Mouse (Mus musculus): ENCODE data around the gene L2hgdh. TPM values are rescaled to one million over a fixed set of nuclear protein-coding genes. Genes with fewer than 3 reads are reported as not detected.

The L2hgdh gene
- polyA plus RNA-seq, 1 experiment from 2014 or later: 14.0 TPM

DNA sequence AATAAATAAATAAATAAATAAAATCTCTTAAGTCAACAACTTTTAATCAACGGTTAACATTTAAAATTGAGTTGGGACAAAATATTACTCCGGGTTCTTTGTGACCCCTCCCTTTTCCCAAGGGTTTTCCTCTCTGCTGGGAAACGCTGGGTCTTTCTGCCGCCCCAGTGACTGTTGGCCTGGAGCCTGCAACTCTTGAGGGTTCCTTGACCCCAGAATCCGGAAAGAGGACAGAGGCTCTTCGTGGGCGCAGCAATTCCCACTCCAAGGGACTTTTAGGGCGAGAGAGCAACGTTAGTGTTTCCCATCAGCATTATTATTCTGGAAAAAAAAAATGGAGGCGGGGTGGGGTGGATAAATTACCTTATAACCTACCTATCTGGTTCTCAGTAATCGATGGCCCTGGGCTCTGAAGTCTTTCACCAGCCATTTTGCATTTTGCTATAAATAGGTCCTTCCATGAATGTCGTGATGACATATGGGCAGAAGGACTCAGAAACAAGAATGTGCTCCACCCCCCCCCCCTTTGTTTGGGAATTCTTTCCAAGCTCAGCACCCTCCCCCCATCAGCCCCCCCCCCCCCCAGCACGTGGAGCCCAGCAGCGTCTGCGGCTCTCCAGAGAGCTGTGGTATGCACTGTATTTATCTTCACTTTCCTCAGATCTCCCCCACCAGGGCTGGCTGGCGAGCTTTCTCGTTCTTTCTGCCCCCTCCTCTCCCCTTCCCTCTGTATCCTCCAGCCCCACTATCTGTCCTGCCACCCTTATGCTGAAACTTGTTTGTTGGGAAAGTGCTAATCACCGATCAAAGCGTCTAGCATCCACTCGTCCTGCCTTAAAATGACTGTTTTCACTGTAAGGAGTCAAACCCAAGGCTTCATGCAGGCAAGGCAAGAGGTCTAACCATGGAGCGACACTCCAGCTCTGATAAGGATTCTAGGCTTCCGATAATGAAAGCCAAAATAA lies 33.8 kb upstream of the L2hgdh start:
- H3K36me3 ChIP-seq: peaks cover 3% of the 10 kb centered on the region; the same call in 1 of the 2 replicates
- H3K27ac ChIP-seq (replicated peaks): peak overlapping the region; percentile 99
- WGBS: under 1% methylated on average over 22 of the region's 22 CpGs
- peak overlapping the region; percentile 80 for H3K9ac ChIP-seq
- H3K4me3 ChIP-seq: peak overlapping the region; percentile 52
- H3K4me2 ChIP-seq: peak overlapping the region; percentile 90
- ATAC-seq (ENCODE audit: extremely low read depth, insufficient number of reproducible peaks, low FRiP score, low TSS enrichment): 0 out of 2 replicates have a peak, but pooled peaks have one; percentile 8
- no peaks in the 10 kb centered on the region for H3K9me3 ChIP-seq
- H3K27me3 ChIP-seq (replicated peaks): no peaks in the 10 kb centered on the region
- peaks cover 47% of the 10 kb centered on the region for H3K4me1 ChIP-seq

DNA sequence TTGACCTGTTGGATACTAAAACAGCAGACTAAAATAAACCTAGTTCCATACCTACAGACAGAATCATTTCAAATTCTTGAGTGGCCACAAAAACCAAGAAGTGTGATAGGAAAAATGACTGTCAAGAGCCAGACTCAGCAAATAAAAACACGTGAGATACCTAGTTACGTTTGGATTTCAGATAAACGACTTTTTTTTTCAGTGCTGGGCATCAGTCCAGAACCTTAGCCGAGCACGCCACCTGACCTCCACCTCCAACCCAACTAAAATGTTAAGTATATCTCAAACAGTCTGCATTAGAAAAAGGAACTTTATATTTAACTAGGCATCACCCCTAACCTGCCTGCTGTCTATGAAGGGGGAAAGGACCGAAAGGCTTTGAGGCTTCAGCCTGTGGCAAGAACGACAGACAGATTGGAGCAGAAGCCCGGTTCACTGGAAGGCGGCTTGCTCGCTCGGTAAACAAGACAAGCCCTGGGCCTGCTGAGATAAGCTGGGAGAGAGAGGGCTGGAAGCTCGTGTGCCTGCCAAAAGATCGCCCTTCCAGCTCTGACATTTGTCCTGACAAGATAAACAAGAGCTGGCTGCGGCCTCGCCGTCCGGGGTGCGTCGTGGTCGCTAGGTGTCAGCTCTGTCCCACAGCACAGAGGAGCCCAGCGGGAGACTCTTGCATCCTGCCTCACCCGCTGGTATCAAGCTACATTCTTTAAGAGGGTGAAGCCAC lies 32.9 kb upstream of the L2hgdh start:
- Histone ChIP-seq H3K4me3 (peak overlapping the region; percentile 52), H3K4me1 (peaks cover 47% of the 10 kb centered on the region), H3K9me3 (no peaks in the 10 kb centered on the region), H3K9ac (peak overlapping the region; percentile 80), H3K27me3 (replicated peaks) (no peaks in the 10 kb centered on the region), H3K36me3 (peaks cover 4% of the 10 kb centered on the region; the same call in 1 of the 2 replicates), H3K27ac (replicated peaks) (peak overlapping the region; percentile 99), H3K4me2 (peak overlapping the region; percentile 90)
- WGBS: 1% methylated on average over 22 of the region's 22 CpGs
- peak; percentile 92 for ATAC-seq (ENCODE audit: extremely low read depth, insufficient number of reproducible peaks, low FRiP score, low TSS enrichment)

DNA sequence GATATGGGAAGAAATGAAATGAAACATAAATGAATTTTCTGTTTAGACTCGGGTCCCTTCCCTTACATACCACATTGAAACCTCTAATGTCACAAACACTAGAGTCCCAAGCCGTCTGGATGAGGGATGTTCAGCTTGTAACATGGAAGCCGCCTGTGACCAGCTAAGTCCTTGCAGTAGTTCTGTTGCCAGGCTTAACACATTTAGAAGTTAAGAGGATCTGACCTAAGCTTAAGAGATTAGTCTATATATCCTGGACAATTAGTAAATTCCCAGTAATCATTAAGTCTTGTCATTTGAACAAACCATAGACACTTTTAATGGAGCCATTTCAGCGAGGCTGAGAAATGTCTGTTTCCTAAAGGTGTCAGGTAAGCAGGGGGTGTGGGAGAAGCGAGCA lies 31.3 kb upstream of the L2hgdh start:
- H3K4me2 ChIP-seq: no peak overlapping the region; the same call in 1 of the 2 replicates
- ATAC-seq (ENCODE audit: extremely low read depth, insufficient number of reproducible peaks, low FRiP score, low TSS enrichment): no peak
- no peak overlapping the region for H3K4me3 ChIP-seq
- H3K4me1 ChIP-seq: peaks cover 58% of the 10 kb centered on the region
- H3K9me3 ChIP-seq: no peaks in the 10 kb centered on the region
- no peaks in the 10 kb centered on the region for H3K27me3 ChIP-seq (replicated peaks)
- no peak overlapping the region for H3K27ac ChIP-seq (replicated peaks)
- H3K9ac ChIP-seq: no peak overlapping the region
- 66% methylated on average over 5 of the region's 5 CpGs for WGBS
- peaks cover 5% of the 10 kb centered on the region; the same call in 1 of the 2 replicates for H3K36me3 ChIP-seq

DNA sequence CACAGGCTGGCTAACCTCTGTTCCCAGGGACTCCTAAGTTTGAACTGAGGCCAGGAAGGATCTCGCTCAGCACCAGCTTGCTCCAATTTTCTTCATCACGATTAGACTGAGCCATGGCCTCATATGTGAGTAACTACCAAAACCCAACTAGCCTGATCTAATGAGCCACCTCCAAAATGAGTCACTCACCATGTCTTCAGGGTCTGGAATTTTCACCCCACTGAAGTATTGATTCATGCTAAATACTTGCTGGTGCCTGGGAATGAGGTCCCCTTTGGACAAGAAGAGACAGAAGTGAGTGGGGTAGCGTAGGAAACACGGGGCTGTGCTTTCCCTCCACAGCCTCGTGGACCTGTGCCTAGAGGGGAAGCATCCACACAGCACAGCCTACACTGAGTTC lies 29.3 kb upstream of the L2hgdh start:
- WGBS: 80% methylated on average over 5 of the region's 5 CpGs

DNA sequence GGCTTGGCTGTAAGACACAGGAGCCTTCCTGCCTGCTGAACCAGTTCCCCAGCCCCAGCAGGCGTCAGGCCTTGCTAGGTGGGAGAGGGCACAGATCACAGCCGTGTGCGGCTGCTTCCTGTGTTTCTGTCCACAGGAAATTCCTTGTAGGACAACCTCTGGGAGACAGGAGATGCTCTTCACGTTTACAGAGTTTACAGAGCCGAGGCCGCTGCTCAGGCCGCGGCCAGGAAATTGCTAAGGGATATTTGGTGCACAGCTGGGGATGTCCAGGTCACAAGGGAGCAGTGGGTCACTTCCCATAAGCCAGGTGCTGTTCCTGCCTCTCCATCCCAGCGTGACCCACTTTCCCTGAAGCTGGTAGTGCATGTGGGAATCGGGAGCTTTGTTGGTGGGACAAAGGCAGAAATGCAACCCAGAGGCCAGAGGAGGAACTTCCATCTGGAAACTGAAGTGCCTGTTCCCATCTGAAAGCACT lies 27.2 kb upstream of the L2hgdh start:
- Histone ChIP-seq H3K9me3 (no peaks in the 10 kb centered on the region), H3K27ac (replicated peaks) (peak overlapping the region; percentile 58), H3K4me3 (no peak overlapping the region), H3K4me2 (0 out of 2 replicates have a peak overlapping the region, but pooled peaks have one; percentile 20), H3K36me3 (peaks cover 39% of the 10 kb centered on the region), H3K4me1 (peaks cover 25% of the 10 kb centered on the region), H3K9ac (0 out of 2 replicates have a peak overlapping the region, but pooled peaks have one; percentile 37), H3K27me3 (replicated peaks) (no peaks in the 10 kb centered on the region)
- no peak for ATAC-seq (ENCODE audit: extremely low read depth, insufficient number of reproducible peaks, low FRiP score, low TSS enrichment)
- WGBS: 34% methylated on average over 10 of the region's 10 CpGs

More for the DNA sequence above, 29.3 kb upstream of the L2hgdh start:
- H3K4me1 ChIP-seq: peaks cover 41% of the 10 kb centered on the region
- no peak overlapping the region for H3K4me3 ChIP-seq
- H3K9ac ChIP-seq: no peak overlapping the region
- H3K27ac ChIP-seq (replicated peaks): no peak overlapping the region
- H3K36me3 ChIP-seq: peaks cover 23% of the 10 kb centered on the region
- no peak overlapping the region for H3K4me2 ChIP-seq
- no peaks in the 10 kb centered on the region for H3K27me3 ChIP-seq (replicated peaks)
- no peaks in the 10 kb centered on the region for H3K9me3 ChIP-seq
- no peak for ATAC-seq (ENCODE audit: extremely low read depth, insufficient number of reproducible peaks, low FRiP score, low TSS enrichment)

DNA sequence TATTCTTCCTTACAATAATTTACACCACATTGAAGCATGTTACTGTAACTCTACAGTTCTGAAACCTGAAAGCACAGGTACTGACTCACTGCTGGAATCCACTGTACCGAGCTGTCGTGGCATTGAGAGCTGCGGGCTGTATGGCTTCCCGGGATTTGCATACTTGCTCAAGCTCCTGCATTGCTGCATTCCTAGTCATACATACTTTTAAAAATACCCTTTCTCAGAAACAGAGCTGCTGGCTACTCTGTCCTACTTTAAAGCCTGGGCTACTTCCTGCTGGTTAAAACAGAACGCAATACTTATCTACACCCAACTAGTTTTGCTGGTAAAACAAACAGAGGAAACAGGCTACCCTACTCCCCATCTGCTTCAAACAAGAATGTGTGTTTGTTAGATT lies 19.5 kb upstream of the L2hgdh start:
- Histone ChIP-seq H3K4me1 (peaks cover 4% of the 10 kb centered on the region; the same call in 1 of the 2 replicates), H3K36me3 (peaks cover 38% of the 10 kb centered on the region), H3K4me3 (no peak overlapping the region), H3K4me2 (no peak overlapping the region), H3K9ac (no peak overlapping the region), H3K9me3 (no peaks in the 10 kb centered on the region), H3K27ac (replicated peaks) (no peak overlapping the region), H3K27me3 (replicated peaks) (no peaks in the 10 kb centered on the region)
- no peak for ATAC-seq (ENCODE audit: extremely low read depth, insufficient number of reproducible peaks, low FRiP score, low TSS enrichment)
- 58% methylated on average over 5 of the region's 5 CpGs for WGBS

DNA sequence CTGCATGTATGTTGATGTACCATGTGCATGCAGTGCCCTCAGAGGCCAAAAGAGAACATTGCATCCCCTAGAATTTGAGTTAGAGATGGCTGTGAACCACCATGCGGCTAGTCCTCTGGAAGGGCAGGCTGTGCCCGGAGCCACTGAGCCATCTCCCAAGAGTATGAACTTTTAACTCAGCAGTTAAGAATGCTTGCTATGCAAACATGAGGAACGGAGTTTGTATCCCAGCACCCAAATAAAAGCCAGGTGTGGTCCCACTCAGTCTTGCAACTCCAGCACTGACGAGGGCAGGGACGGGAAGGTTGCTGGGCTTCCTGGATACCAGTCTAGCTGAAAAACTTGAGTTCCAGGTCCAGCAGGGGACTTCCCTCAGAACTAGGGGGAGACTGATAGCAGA lies 17.3 kb upstream of the L2hgdh start:
- 77% methylated on average over 5 of the region's 5 CpGs for WGBS
- peaks cover 7% of the 10 kb centered on the region; the same call in 1 of the 2 replicates for H3K4me1 ChIP-seq

DNA sequence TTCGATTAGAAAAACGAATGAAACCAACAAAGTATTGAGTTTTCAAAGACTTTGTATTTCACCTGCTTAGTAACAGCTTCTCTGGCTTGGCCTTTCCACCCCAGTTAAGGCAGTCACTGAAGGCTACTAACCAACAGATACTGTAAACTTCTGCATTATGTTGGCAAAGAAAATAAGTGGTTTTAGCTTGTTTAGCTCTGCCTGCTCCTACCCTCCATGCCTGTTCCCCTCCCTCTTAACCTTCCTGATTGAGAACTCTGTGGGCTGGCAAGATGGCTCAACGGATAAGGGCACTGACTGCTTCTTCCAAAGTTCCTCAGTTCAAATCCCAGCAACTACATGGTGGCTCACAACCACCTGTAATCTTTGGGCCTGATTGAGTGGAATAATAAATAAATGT lies 9.2 kb upstream of the L2hgdh start:
- H3K9ac ChIP-seq: no peak overlapping the region
- H3K27ac ChIP-seq (replicated peaks): peak overlapping the region; percentile 12; the same call in 1 of the 2 replicates
- H3K9me3 ChIP-seq: no peaks in the 10 kb centered on the region
- 62% methylated on average over 3 of the region's 3 CpGs for WGBS
- no peak overlapping the region for H3K4me3 ChIP-seq
- peak overlapping the region; percentile 48 for H3K4me2 ChIP-seq
- H3K27me3 ChIP-seq (replicated peaks): no peaks in the 10 kb centered on the region
- no peaks in the 10 kb centered on the region for H3K36me3 ChIP-seq
- ATAC-seq (ENCODE audit: extremely low read depth, insufficient number of reproducible peaks, low FRiP score, low TSS enrichment): no peak
- H3K4me1 ChIP-seq: peaks cover 8% of the 10 kb centered on the region; the same call in 1 of the 2 replicates

More for the DNA sequence above, 17.3 kb upstream of the L2hgdh start:
- Histone ChIP-seq H3K9me3 (no peaks in the 10 kb centered on the region), H3K9ac (no peak overlapping the region), H3K4me3 (no peak overlapping the region), H3K27me3 (replicated peaks) (no peaks in the 10 kb centered on the region), H3K4me2 (no peak overlapping the region), H3K36me3 (peaks cover 21% of the 10 kb centered on the region), H3K27ac (replicated peaks) (no peak overlapping the region)
- no peak for ATAC-seq (ENCODE audit: extremely low read depth, insufficient number of reproducible peaks, low FRiP score, low TSS enrichment)

DNA sequence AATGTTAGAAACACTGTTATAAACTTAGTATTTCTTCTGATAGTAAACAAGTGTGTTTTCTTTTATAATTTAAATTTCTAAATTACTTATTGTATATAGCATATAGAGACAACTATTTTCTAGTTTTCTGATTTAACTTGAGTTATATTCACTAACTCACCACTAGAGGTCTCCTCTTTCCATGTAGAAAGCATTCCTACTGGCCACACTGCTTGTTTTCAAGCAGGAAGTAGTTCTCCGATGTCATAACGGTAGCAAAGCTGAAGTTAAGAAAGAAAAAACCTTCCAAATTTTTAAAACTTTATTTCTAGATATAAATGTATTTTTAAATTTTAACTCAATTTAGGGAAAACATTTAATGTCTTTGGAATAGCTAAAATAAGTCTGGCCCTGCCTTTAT lies 8.8 kb upstream of the L2hgdh start:
- no peak for ATAC-seq (ENCODE audit: extremely low read depth, insufficient number of reproducible peaks, low FRiP score, low TSS enrichment)
- Histone ChIP-seq H3K4me3 (no peak overlapping the region), H3K36me3 (no peaks in the 10 kb centered on the region), H3K9me3 (no peaks in the 10 kb centered on the region), H3K27ac (replicated peaks) (no peak overlapping the region), H3K4me2 (peak overlapping the region; percentile 48), H3K4me1 (peaks cover 8% of the 10 kb centered on the region; the same call in 1 of the 2 replicates), H3K27me3 (replicated peaks) (no peaks in the 10 kb centered on the region), H3K9ac (no peak overlapping the region)
- WGBS: 5% methylated on average over 2 of the region's 2 CpGs

DNA sequence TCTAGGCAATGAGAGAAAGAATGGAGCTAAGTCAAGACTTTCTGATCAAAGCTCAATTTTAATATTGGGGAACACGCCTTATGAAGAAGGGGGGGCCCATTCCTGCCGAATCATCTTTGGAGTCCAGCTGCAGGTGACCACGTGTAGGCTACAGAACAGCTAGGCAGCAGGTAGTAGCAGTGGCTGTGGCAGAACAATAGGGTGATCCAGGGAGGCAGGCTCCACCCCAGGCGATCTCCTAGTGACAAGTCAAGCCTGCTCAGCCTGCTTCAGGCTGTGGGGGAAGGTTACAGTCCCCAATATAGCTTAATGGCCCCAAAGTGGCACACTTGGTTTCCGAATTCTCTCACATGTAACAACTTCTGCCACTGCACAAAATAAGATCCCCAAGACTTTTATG lies 7.5 kb upstream of the L2hgdh start:
- Histone ChIP-seq H3K4me2 (no peak overlapping the region), H3K27me3 (replicated peaks) (no peaks in the 10 kb centered on the region), H3K4me3 (no peak overlapping the region), H3K27ac (replicated peaks) (no peak overlapping the region), H3K4me1 (peaks cover 6% of the 10 kb centered on the region; the same call in 1 of the 2 replicates), H3K36me3 (no peaks in the 10 kb centered on the region), H3K9me3 (no peaks in the 10 kb centered on the region), H3K9ac (no peak overlapping the region)
- 49% methylated on average over 5 of the region's 5 CpGs for WGBS
- ATAC-seq (ENCODE audit: extremely low read depth, insufficient number of reproducible peaks, low FRiP score, low TSS enrichment): no peak

DNA sequence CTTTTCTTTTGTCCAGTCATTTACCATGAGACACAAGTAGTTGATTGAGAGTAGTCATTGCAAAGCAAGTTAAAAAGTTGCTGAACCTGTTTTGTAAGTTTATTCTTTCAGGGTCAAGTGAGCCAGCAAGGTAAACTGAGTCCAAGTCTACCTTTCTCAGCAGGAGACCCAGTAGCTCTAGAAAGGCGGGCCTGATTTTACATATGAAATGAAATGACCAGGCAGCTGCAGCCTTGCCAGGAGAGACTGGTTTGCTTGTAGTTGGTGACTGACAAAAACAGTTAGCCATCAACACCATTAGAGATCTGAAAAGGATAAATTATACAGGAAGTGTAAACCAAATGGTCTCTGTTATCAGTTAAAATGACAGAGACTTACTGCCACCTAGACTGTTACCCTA lies 5.6 kb upstream of the L2hgdh start:
- Histone ChIP-seq H3K4me2 (no peak overlapping the region), H3K36me3 (no peaks in the 10 kb centered on the region), H3K9ac (no peak overlapping the region), H3K27me3 (replicated peaks) (no peaks in the 10 kb centered on the region), H3K4me3 (no peak overlapping the region), H3K27ac (replicated peaks) (no peak overlapping the region), H3K9me3 (no peaks in the 10 kb centered on the region), H3K4me1 (peaks cover 12% of the 10 kb centered on the region)
- 89% methylated on average over 1 of the region's 1 CpGs for WGBS
- no peak for ATAC-seq (ENCODE audit: extremely low read depth, insufficient number of reproducible peaks, low FRiP score, low TSS enrichment)

Measured in heart, embryonic 13.5 days (tissue).